In the genomic region with DNA sequence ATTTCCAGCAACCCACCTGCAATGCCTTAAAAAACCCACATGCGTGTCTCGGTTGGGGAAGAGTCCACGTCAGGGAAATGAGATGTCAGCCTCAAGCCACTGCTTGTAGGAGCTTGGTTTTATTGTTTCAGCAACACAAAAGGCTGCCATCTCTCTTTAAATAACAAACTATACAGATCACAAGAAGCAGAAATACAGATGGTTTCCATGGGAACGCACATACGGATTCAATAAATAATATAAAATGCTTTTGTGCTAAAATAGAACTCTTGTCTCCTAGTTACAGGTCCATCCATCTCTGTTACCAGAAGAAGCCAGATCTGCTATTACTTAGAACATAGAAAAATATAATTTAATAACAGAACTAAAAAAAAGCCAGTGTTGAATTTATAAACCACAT, we compare ENCODE assay signal across 22 mouse cellular contexts. TPM values are rescaled to one million over a fixed set of nuclear protein-coding genes. Genes with fewer than 3 reads are reported as not detected.
DNase-seq lines count a peak whose midpoint lies in the region; ATAC-seq and TF ChIP-seq lines count a peak whose summit lies in the region.
"Had no signal": no experiment of that assay in that cellular context is flagged by ENCODE, and none has a peak within 500 bp of the region (broad histone marks: within the 10 kb centered on the region; RNA-seq: fewer than 3 reads in every experiment).

No protein-coding gene starts in this region.

- H3K9ac ChIP-seq in forebrain, embryonic 13.5 days: no peak overlapping the region
- H3K9ac ChIP-seq in limb, embryonic 14.5 days (ENCODE audit: low read depth, low read length, severe bottlenecking): no peak overlapping the region
- no peak overlapping the region for H3K9ac ChIP-seq in hindbrain, embryonic 16.5 days (ENCODE audit: low read depth, low read length)
- H3K9ac ChIP-seq in neural tube, embryonic 14.5 days (replicated peaks; ENCODE audit: low read depth, low read length): no peak overlapping the region
- H3K9ac ChIP-seq: heart, embryonic 12.5 days; limb, embryonic 15.5 days; liver, embryonic 15.5 days had no signal

- ATAC-seq in forebrain, embryonic 13.5 days: no peak
- no peak for ATAC-seq in limb, embryonic 14.5 days (ENCODE audit: low FRiP score, low read depth)
- peak; percentile 40; the same call in 1 of the 2 replicates for ATAC-seq in hindbrain, embryonic 16.5 days
- no peak for ATAC-seq in neural tube, embryonic 14.5 days (ENCODE audit: low read depth)
- ATAC-seq: activated CD4-positive, CD25-positive, alpha-beta regulatory T cell, adult 4 months; CD4-positive, CD25-positive, alpha-beta regulatory T cell, adult 4 months; inflammation-experienced regulatory T-cells, adult 6 months had no signal

- H3K4me1 ChIP-seq in forebrain, embryonic 13.5 days: no peaks in the 10 kb centered on the region
- peaks cover 7% of the 10 kb centered on the region; the same call in 1 of the 2 replicates for H3K4me1 ChIP-seq in forebrain, embryonic 10.5 days
- no peaks in the 10 kb centered on the region for H3K4me1 ChIP-seq in limb, embryonic 14.5 days (ENCODE audit: control insufficient read depth, insufficient read depth, low read length)
- peaks cover 20% of the 10 kb centered on the region for H3K4me1 ChIP-seq in limb, embryonic 10.5 days
- peaks cover 7% of the 10 kb centered on the region; the same call in 1 of the 2 replicates for H3K4me1 ChIP-seq in hindbrain, embryonic 16.5 days (ENCODE audit: control insufficient read depth, insufficient read depth, low read depth, low read length)
- no peaks in the 10 kb centered on the region; the same call in 1 of the 2 replicates for H3K4me1 ChIP-seq in neural tube, embryonic 14.5 days (ENCODE audit: control insufficient read depth, insufficient read depth, low read length)
- H3K4me1 ChIP-seq: limb, embryonic 15.5 days; liver, embryonic 15.5 days had no signal

- H3K27me3 ChIP-seq in forebrain, embryonic 13.5 days: no peaks in the 10 kb centered on the region
- no peaks in the 10 kb centered on the region for H3K27me3 ChIP-seq in forebrain, embryonic 10.5 days (ENCODE audit: poor library complexity, severe bottlenecking)
- H3K27me3 ChIP-seq in limb, embryonic 14.5 days (ENCODE audit: control insufficient read depth, insufficient read depth, low read length): no peaks in the 10 kb centered on the region
- H3K27me3 ChIP-seq in limb, embryonic 10.5 days (ENCODE audit: low read depth, poor library complexity, severe bottlenecking): no peaks in the 10 kb centered on the region
- H3K27me3 ChIP-seq in hindbrain, embryonic 16.5 days (replicated peaks; ENCODE audit: control insufficient read depth, insufficient read depth, low read length): no peaks in the 10 kb centered on the region
- no peaks in the 10 kb centered on the region for H3K27me3 ChIP-seq in neural tube, embryonic 14.5 days (ENCODE audit: control insufficient read depth, insufficient read depth, low read length)
- H3K27me3 ChIP-seq: heart, embryonic 12.5 days; limb, embryonic 15.5 days; liver, embryonic 15.5 days had no signal

- H3K27ac ChIP-seq in forebrain, embryonic 13.5 days: peak overlapping the region; percentile 6; the same call in 1 of the 2 replicates
- no peak overlapping the region for H3K27ac ChIP-seq in forebrain, embryonic 10.5 days
- no peak overlapping the region for H3K27ac ChIP-seq in limb, embryonic 14.5 days (replicated peaks; ENCODE audit: low read depth, low read length)
- no peak overlapping the region for H3K27ac ChIP-seq in limb, embryonic 10.5 days
- peak overlapping the region; percentile 33; the same call in 1 of the 2 replicates for H3K27ac ChIP-seq in hindbrain, embryonic 16.5 days (ENCODE audit: low read depth, low read length)
- peak overlapping the region; percentile 58; the same call in 1 of the 2 replicates for H3K27ac ChIP-seq in neural tube, embryonic 14.5 days (ENCODE audit: low read depth, low read length)
- H3K27ac ChIP-seq: limb, embryonic 15.5 days; liver, embryonic 15.5 days had no signal

- WGBS in forebrain, embryonic 13.5 days: 64% methylated on average over 5 of the region's 5 CpGs
- WGBS in forebrain, embryonic 10.5 days: 90% methylated on average over 5 of the region's 5 CpGs
- 74% methylated on average over 5 of the region's 5 CpGs for WGBS in limb, embryonic 14.5 days
- 94% methylated on average over 5 of the region's 5 CpGs for WGBS in limb, embryonic 10.5 days
- 43% methylated on average over 5 of the region's 5 CpGs for WGBS in hindbrain, embryonic 16.5 days
- 47% methylated on average over 5 of the region's 5 CpGs for WGBS in neural tube, embryonic 14.5 days

- no peak for TF ChIP-seq POLR2A in limb, embryonic 14.5 days (IDR thresholded peaks at IDR 0.05; ENCODE audit: borderline replicate concordance, extremely low read depth, insufficient read depth, insufficient read length)

- no peaks in the 10 kb centered on the region; the same call in 1 of the 2 replicates for H3K36me3 ChIP-seq in forebrain, embryonic 13.5 days (ENCODE audit: poor library complexity, severe bottlenecking)
- no peaks in the 10 kb centered on the region for H3K36me3 ChIP-seq in forebrain, embryonic 10.5 days (replicated peaks)
- peaks cover 5% of the 10 kb centered on the region; the same call in 1 of the 2 replicates for H3K36me3 ChIP-seq in limb, embryonic 14.5 days (ENCODE audit: control insufficient read depth, insufficient read depth, low read length)
- H3K36me3 ChIP-seq in limb, embryonic 10.5 days: no peaks in the 10 kb centered on the region
- 0 out of 2 replicates have a peak, but pooled peaks cover 2% of the 10 kb centered on the region for H3K36me3 ChIP-seq in hindbrain, embryonic 16.5 days (ENCODE audit: control insufficient read depth, insufficient read depth, low read length)
- no peaks in the 10 kb centered on the region for H3K36me3 ChIP-seq in neural tube, embryonic 14.5 days (ENCODE audit: control insufficient read depth, insufficient read depth, low read length)
- H3K36me3 ChIP-seq: liver, embryonic 15.5 days had no signal

- DNase-seq in forebrain, embryonic 10.5 days (ENCODE audit: extremely low spot score, low spot score): no peak
- peak; percentile 37 for DNase-seq in limb, embryonic 14.5 days (ENCODE audit: low spot score)
- DNase-seq in limb, embryonic 10.5 days (ENCODE audit: low spot score): no peak
- no peak for DNase-seq in thymus, adult 18-20 months
- no peak for DNase-seq in layer of hippocampus, adult 8-10 months (ENCODE audit: low spot score in 2 of 2)
- DNase-seq: adrenal gland, postnatal 14 days; cerebellum, adult 18-20 months; cerebellum, postnatal 25 days; heart, postnatal 14 days; kidney, adult 8-10 months; kidney, postnatal 25 days; layer of hippocampus, adult 9-11 months; thymus, adult 2 months had no signal

- no peaks in the 10 kb centered on the region for H3K9me3 ChIP-seq in forebrain, embryonic 13.5 days (replicated peaks)
- H3K9me3 ChIP-seq in forebrain, embryonic 10.5 days: no peaks in the 10 kb centered on the region
- no peaks in the 10 kb centered on the region for H3K9me3 ChIP-seq in limb, embryonic 14.5 days (ENCODE audit: control insufficient read depth, low read length)
- no peaks in the 10 kb centered on the region for H3K9me3 ChIP-seq in limb, embryonic 10.5 days (replicated peaks)
- H3K9me3 ChIP-seq in hindbrain, embryonic 16.5 days (ENCODE audit: control insufficient read depth, low read length): no peaks in the 10 kb centered on the region
- no peaks in the 10 kb centered on the region for H3K9me3 ChIP-seq in neural tube, embryonic 14.5 days (ENCODE audit: control insufficient read depth, low read length)
- H3K9me3 ChIP-seq: heart, embryonic 12.5 days; limb, embryonic 15.5 days; liver, embryonic 15.5 days had no signal

- H3K4me3 ChIP-seq in forebrain, embryonic 13.5 days: no peak overlapping the region
- no peak overlapping the region for H3K4me3 ChIP-seq in forebrain, embryonic 10.5 days
- H3K4me3 ChIP-seq in limb, embryonic 14.5 days (replicated peaks; ENCODE audit: low read length): no peak overlapping the region
- no peak overlapping the region for H3K4me3 ChIP-seq in limb, embryonic 10.5 days
- H3K4me3 ChIP-seq in hindbrain, embryonic 16.5 days (ENCODE audit: low read length): no peak overlapping the region
- no peak overlapping the region for H3K4me3 ChIP-seq in neural tube, embryonic 14.5 days (ENCODE audit: low read depth, low read length)
- H3K4me3 ChIP-seq: heart, embryonic 12.5 days; limb, embryonic 15.5 days; liver, embryonic 15.5 days had no signal

- no peak overlapping the region for H3K4me2 ChIP-seq in forebrain, embryonic 13.5 days
- no peak overlapping the region for H3K4me2 ChIP-seq in limb, embryonic 14.5 days (replicated peaks; ENCODE audit: low read depth, low read length, severe bottlenecking)
- no peak overlapping the region for H3K4me2 ChIP-seq in hindbrain, embryonic 16.5 days (ENCODE audit: low read length)
- no peak overlapping the region for H3K4me2 ChIP-seq in neural tube, embryonic 14.5 days (ENCODE audit: low read depth, low read length)
- H3K4me2 ChIP-seq: heart, embryonic 12.5 days; limb, embryonic 15.5 days; liver, embryonic 15.5 days had no signal

RNA-seq across cellular contexts. Expression of gene Myo18b, which starts 14.2 kb away (rescaled TPM):
- 0.65 and 0.68 TPM in 2 replicates for polyA plus RNA-seq in forebrain, embryonic 13.5 days (2015; fragmentation: Nextera tagmentation; extraction: Ambion mirVana)
- 0.10 and 0.27 TPM in 2 replicates for polyA plus RNA-seq in forebrain, embryonic 10.5 days (2016; fragmentation: Nextera tagmentation; extraction: Ambion mirVana)
- polyA plus RNA-seq in limb, embryonic 14.5 days (2012; rRNA removed): 4.9 and 6.5 TPM in 2 replicates
- 2.7 and 3.7 TPM in 2 replicates for polyA plus RNA-seq in limb, embryonic 14.5 days (2014; fragmentation: Nextera tagmentation; extraction: Ambion mirVana)
- polyA plus RNA-seq in limb, embryonic 10.5 days (2016; fragmentation: Nextera tagmentation; extraction: Ambion mirVana): 0.30 and 0.41 TPM in 2 replicates
- 1.2 TPM in 2 replicates for polyA plus RNA-seq in hindbrain, embryonic 16.5 days (2015; fragmentation: Nextera tagmentation; extraction: Ambion mirVana)
- polyA plus RNA-seq in neural tube, embryonic 14.5 days (2014; fragmentation: Nextera tagmentation; extraction: Ambion mirVana): 1.3 and 1.5 TPM in 2 replicates
- 1 to 10 TPM; 1.5 to 2.1 (median 1.8) TPM for total RNA-seq in layer of hippocampus, adult 8-10 months (2022)
- polyA plus RNA-seq: activated CD4-positive, CD25-positive, alpha-beta regulatory T cell, adult 4 months; CD4-positive, CD25-positive, alpha-beta regulatory T cell, adult 4 months; inflammation-experienced regulatory T-cells, adult 6 months had no signal

Comparison
In these comparisons a context has a peak if more than half of its experiments do, and no peak if none do; other contexts are left out.
1. H3K27ac ChIP-seq: peak in forebrain, embryonic 13.5 days (single experiment), hindbrain, embryonic 16.5 days (single experiment) and neural tube, embryonic 14.5 days (single experiment); none in forebrain, embryonic 10.5 days (single experiment), limb, embryonic 14.5 days (single experiment) and limb, embryonic 10.5 days (single experiment).